In the genomic region with DNA sequence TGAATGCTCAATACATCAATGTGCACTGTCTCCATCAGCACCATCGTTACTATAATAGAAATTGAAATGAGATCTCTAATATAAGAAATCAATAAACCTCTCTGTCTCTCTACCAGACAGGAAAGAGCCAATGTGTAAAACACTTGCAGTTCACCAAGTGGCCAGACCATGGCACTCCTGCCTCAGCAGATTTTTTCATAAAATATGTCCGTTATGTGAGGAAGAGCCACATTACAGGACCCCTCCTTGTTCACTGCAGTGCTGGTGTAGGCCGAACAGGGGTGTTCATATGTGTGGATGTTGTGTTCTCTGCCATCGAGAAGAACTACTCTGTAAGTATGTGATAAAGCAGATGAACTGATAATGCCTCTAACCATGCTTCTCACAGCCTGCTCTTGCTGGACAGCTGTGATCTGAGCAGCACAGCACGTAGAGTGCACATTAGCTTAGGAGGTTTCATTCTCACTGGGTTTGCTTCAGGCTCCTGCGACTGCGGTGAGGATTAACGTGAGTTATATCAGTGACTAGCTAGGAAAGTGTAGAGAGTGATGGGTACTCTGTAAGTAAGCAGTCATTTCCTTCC, we compare ENCODE assay signal across 10 mouse cellular contexts. TPM values are rescaled to one million over a fixed set of nuclear protein-coding genes. Genes with fewer than 3 reads are reported as not detected.
A peak's percentile ranks its signal among the peaks of the same experiment; 100 is the strongest.
DNase-seq lines count a peak whose midpoint lies in the region; ATAC-seq lines count a peak whose summit lies in the region.
"Had no signal": no experiment of that assay in that cellular context is flagged by ENCODE, and none has a peak within 500 bp of the region (broad histone marks: within the 10 kb centered on the region; RNA-seq: fewer than 3 reads in every experiment).

No protein-coding gene starts in this region.

- WGBS in neural tube, embryonic 11.5 days, result 79% methylated on average over 8 of the region's 8 CpGs
- 65% methylated on average over 8 of the region's 8 CpGs for WGBS in midbrain, embryonic 14.5 days

- H3K36me3 ChIP-seq in neural tube, embryonic 11.5 days (ENCODE audit: control insufficient read depth, insufficient read depth, low read length), result no peaks in the 10 kb centered on the region
- H3K36me3 ChIP-seq in midbrain, embryonic 14.5 days (ENCODE audit: control insufficient read depth, insufficient read depth, low read length), result no peaks in the 10 kb centered on the region
- H3K36me3 ChIP-seq: embryonic facial prominence, embryonic 15.5 days had no signal

- no peak for ATAC-seq in neural tube, embryonic 11.5 days (ENCODE audit: insufficient read depth, low FRiP score, low TSS enrichment)
- no peak for ATAC-seq in midbrain, embryonic 14.5 days (ENCODE audit: low FRiP score, low TSS enrichment)
- no peak for ATAC-seq in granulocyte monocyte progenitor cell, adult 5-6 weeks (replicated peaks; ENCODE audit: poor library complexity, severe bottlenecking)

- no peak overlapping the region for H3K4me2 ChIP-seq in neural tube, embryonic 11.5 days (ENCODE audit: low read depth)
- no peak overlapping the region for H3K4me2 ChIP-seq in midbrain, embryonic 14.5 days (ENCODE audit: low read length)
- H3K4me2 ChIP-seq: embryonic facial prominence, embryonic 15.5 days had no signal

- no peaks in the 10 kb centered on the region for H3K4me1 ChIP-seq in neural tube, embryonic 11.5 days (ENCODE audit: control insufficient read depth, insufficient read depth, low read length)
- H3K4me1 ChIP-seq in midbrain, embryonic 14.5 days (ENCODE audit: control insufficient read depth, insufficient read depth, low read length), result no peaks in the 10 kb centered on the region
- H3K4me1 ChIP-seq: embryonic facial prominence, embryonic 15.5 days had no signal

- no peak overlapping the region for H3K9ac ChIP-seq in neural tube, embryonic 11.5 days (ENCODE audit: low read length)
- no peak overlapping the region for H3K9ac ChIP-seq in midbrain, embryonic 14.5 days (replicated peaks; ENCODE audit: low read length)
- H3K9ac ChIP-seq: embryonic facial prominence, embryonic 15.5 days had no signal

- H3K4me3 ChIP-seq in neural tube, embryonic 11.5 days (ENCODE audit: low read depth, low read length), result no peak overlapping the region
- H3K4me3 ChIP-seq in midbrain, embryonic 14.5 days (replicated peaks; ENCODE audit: low read depth, low read length), result no peak overlapping the region
- H3K4me3 ChIP-seq: embryonic facial prominence, embryonic 15.5 days had no signal

- H3K27ac ChIP-seq in neural tube, embryonic 11.5 days (ENCODE audit: low read depth, low read length), result no peak overlapping the region
- H3K27ac ChIP-seq in midbrain, embryonic 14.5 days (replicated peaks; ENCODE audit: low read depth, low read length), result no peak overlapping the region
- H3K27ac ChIP-seq: embryonic facial prominence, embryonic 15.5 days had no signal

- H3K27me3 ChIP-seq in neural tube, embryonic 11.5 days (ENCODE audit: control insufficient read depth, insufficient read depth, low read length), result no peaks in the 10 kb centered on the region
- no peaks in the 10 kb centered on the region for H3K27me3 ChIP-seq in midbrain, embryonic 14.5 days (ENCODE audit: control insufficient read depth, insufficient read depth, low read length)
- H3K27me3 ChIP-seq: embryonic facial prominence, embryonic 15.5 days had no signal

- H3K9me3 ChIP-seq in neural tube, embryonic 11.5 days (ENCODE audit: control insufficient read depth, low read length), result no peaks in the 10 kb centered on the region
- no peaks in the 10 kb centered on the region for H3K9me3 ChIP-seq in midbrain, embryonic 14.5 days (ENCODE audit: control insufficient read depth, low read length)
- H3K9me3 ChIP-seq: embryonic facial prominence, embryonic 15.5 days had no signal

- DNase-seq in embryo, embryonic 10 days (ENCODE audit: low spot score), result peak; percentile 36
- no peak for DNase-seq in embryo, embryonic 9.5 days (ENCODE audit: extremely low spot score)
- peak; percentile 49 for DNase-seq in neural tube, embryonic 11.5 days (ENCODE audit: low spot score)
- DNase-seq in neural tube, embryonic 10.5 days (ENCODE audit: extremely low spot score, low spot score), result no peak
- DNase-seq in layer of hippocampus, adult 18-20 months (ENCODE audit: low spot score in 2 of 2), result peak; percentile 19 to 68
- DNase-seq in midbrain, embryonic 14.5 days, result peak; percentile 78
- no peak for DNase-seq in urinary bladder, adult 2 months (ENCODE audit: low spot score)

RNA-seq across cellular contexts. Expression of gene Ptpn20, which starts 43.9 kb away (rescaled TPM):
- 0.13 TPM in 1 of 2 replicates, not detected in the other for polyA plus RNA-seq in neural tube, embryonic 11.5 days (2014; fragmentation: Nextera tagmentation; extraction: Ambion mirVana)
- total RNA-seq in layer of hippocampus, adult 18-20 months (2021), result 1 to 10 TPM in 1 of 2 experiments, under 1 TPM in 1; 0.79 to 1.1 TPM
- polyA plus RNA-seq in midbrain, embryonic 14.5 days (2014; fragmentation: Nextera tagmentation; extraction: Ambion mirVana), result 0.13 and 0.26 TPM in 2 replicates
- 0.04 and 0.06 TPM in 2 replicates for polyA plus RNA-seq in urinary bladder, adult 2 months (2012; rRNA removed)
- not detected in 2 replicates for total RNA-seq in granulocyte monocyte progenitor cell, adult 5-6 weeks (2014; fragmentation: Nextera tagmentation)
- total RNA-seq in granulocyte monocyte progenitor cell, adult 5-6 weeks (2017), result not detected in 2 replicates
- polyA plus RNA-seq: small intestine, adult 2 months had no signal

Comparison
In these comparisons a context has a peak if more than half of its experiments do, and no peak if none do; other contexts are left out.
1. DNase-seq: peak in embryo, embryonic 10 days (single experiment), neural tube, embryonic 11.5 days (single experiment), layer of hippocampus, adult 18-20 months (2 of 2) and midbrain, embryonic 14.5 days (single experiment); none in embryo, embryonic 9.5 days (single experiment), neural tube, embryonic 10.5 days (single experiment) and urinary bladder, adult 2 months (single experiment).